Mouse (Mus musculus) CH12.LX (cell line): ENCODE results near the gene Sap30.

Experiments used
- CTCF ChIP-seq, 2 experiments: IDR thresholded peaks in 1 of 2; conservative IDR thresholded peaks in 1 of 2; 2 replicates each; pipeline ENCODE4 v1.5.1; 2011 to 2012; ENCODE audit warnings: low read depth in 2 of 2, low read length in 2 of 2, improper control_type of control experiment in 1 of 2, inconsistent platforms in 1 of 2, mild to moderate bottlenecking in 1 of 2, moderate library complexity in 1 of 2
- ELF1 ChIP-seq: IDR thresholded peaks from 2 replicates; pipeline ENCODE4 v1.6.1; 2014; ENCODE audit warnings: low read depth, mild to moderate bottlenecking, inconsistent platforms, low read length, improper control_type of control experiment
- GABPA ChIP-seq: IDR thresholded peaks from 2 replicates; pipeline ENCODE4 v1.6.1; 2012; ENCODE audit warnings: low read depth, low read length, improper control_type of control experiment, inconsistent platforms; ENCODE audit not compliant: insufficient replicate concordance
- JUND ChIP-seq: conservative IDR thresholded peaks from 2 replicates; pipeline ENCODE4 v1.6.1; 2011; ENCODE audit warnings: low read depth, low read length, improper control_type of control experiment
- POLR2A ChIP-seq: IDR thresholded peaks from 2 replicates; pipeline ENCODE4 v1.6.1; 2011; ENCODE audit warnings: low read depth, mild to moderate bottlenecking, improper control_type of control experiment, low read length

DNA sequence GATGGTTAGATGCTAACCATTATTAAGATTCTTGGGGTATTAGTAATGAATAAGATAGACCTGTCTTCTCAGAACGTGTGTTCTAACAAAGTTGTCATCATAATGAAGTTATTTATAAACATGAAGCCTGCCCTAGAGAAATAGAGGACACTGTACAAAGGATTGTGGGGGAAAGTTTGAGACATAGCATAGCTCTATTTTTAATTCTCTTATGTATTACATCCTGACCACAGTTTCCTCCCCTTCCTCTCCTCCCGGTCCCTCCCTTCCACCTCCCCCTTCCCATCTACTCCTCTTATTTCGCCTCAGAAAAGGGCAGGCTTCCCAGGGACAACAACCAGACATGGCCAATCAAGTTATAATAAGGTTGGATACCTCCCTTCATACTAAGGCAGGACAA is 9.3 kb downstream of the Sap30 start:
- TF ChIP-seq CTCF (conservative IDR thresholded peaks at IDR 0.05 in 1 of 2, IDR thresholded peaks at IDR 0.05 in 1 of 2; ENCODE audit: low read depth in 2 of 2, low read length in 2 of 2) (no peak), POLR2A (no peak), JUND (no peak), GABPA (no peak), ELF1 (no peak)
